Mouse (Mus musculus) heart, embryonic 10.5 days (tissue): ENCODE measurements around the gene Sfxn1. TPM values are rescaled to one million over a fixed set of nuclear protein-coding genes. Genes with fewer than 3 reads are reported as not detected.

Source experiments
- DNase-seq: peaks from one replicate; pipeline ENCODE4 v3.0.0-alpha.2; 2017; ENCODE audit warnings: low spot score
- H3K27ac ChIP-seq: fragments of 300-500 bp; sonication (generic); 2 replicates; pipeline ENCODE4 v1.5.1; 2016; ENCODE audit warnings: mild to moderate bottlenecking
- H3K27me3 ChIP-seq: fragments of 300-500 bp; sonication (generic); 2 replicates; pipeline ENCODE4 v1.6.1; 2016; ENCODE audit warnings: mild to moderate bottlenecking; ENCODE audit not compliant: poor library complexity, insufficient read depth, severe bottlenecking
- H3K36me3 ChIP-seq: fragments of 300-500 bp; sonication (generic); 2 replicates; pipeline ENCODE4 v1.6.1; 2016; ENCODE audit warnings: mild to moderate bottlenecking, moderate library complexity
- H3K4me1 ChIP-seq: fragments of 300-500 bp; sonication (generic); 2 replicates; pipeline ENCODE4 v1.6.1; 2016; ENCODE audit warnings: mild to moderate bottlenecking
- H3K4me3 ChIP-seq: fragments of 300-500 bp; sonication (generic); 2 replicates; pipeline ENCODE4 v1.5.1; 2016; ENCODE audit warnings: mild to moderate bottlenecking, moderate library complexity
- H3K9me3 ChIP-seq: fragments of 300-500 bp; sonication (generic); 2 replicates; pipeline ENCODE4 v1.6.1; 2016; ENCODE audit warnings: mild to moderate bottlenecking, moderate library complexity
- WGBS: fragments of 180-500 bp; shearing (Covaris S2); methylation state at CpG from one replicate; pipeline ENCODE4 v1.1.7; 2016; 5-methylcytosine and 5-hydroxymethylcytosine counted together
- polyA plus RNA-seq: library from polyadenylated mRNA; unstranded; fragments of >200 nt; fragmentation: Nextera tagmentation; extraction: Ambion mirVana; gene quantifications from 2 replicates; pipeline ENCODE4 v1.2.1, GENCODE M21; 2016

The Sfxn1 gene
- polyA plus RNA-seq, 1 experiment from 2014 or later, result 59.4 TPM

GRCm38 (mm10) chr13:54155822-54156221 lies 84.2 kb downstream of the Sfxn1 start:
- Histone ChIP-seq H3K27ac (no peak overlapping the region), H3K4me1 (peaks cover 14% of the 10 kb centered on the region), H3K27me3 (peaks cover 26% of the 10 kb centered on the region; the same call in 1 of the 2 replicates), H3K9me3 (no peaks in the 10 kb centered on the region), H3K36me3 (no peaks in the 10 kb centered on the region), H3K4me3 (no peak overlapping the region)
- WGBS, result 78% methylated on average over 2 of the region's 2 CpGs
- no peak for DNase-seq

Other genes starting within 250 kb of the Sfxn1 start
- 0.09 and 0.25 TPM in 2 replicates for gene Drd1, start 16.2 kb upstream of the Sfxn1 start, polyA plus RNA-seq
- 0.07 and 0.09 TPM in 2 replicates for gene Hrh2, start 120.3 kb downstream of the Sfxn1 start, polyA plus RNA-seq